In the genomic region with DNA sequence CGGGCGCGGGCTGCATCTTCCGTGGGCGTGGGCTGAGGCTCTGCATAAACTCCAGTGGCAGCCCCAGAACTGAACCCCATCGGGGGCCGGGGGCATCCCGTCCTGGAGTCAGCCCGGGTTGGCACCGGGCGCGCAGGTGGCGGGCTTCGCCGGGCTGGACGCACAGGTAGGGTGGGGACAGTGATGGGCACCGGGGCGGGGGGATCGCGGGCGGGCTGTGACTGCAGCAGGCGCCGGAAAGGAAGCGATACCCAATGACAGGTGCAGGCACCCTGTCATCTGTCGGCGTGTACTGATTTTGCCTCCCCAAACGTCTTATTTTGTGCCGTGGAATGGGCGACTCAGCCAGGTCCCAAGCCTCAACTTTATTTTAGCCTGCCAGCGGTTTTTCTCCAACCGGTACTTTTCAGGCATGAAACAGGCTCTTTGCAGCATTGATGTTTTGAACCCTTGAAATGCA, we compare ENCODE assay signal across 9 mouse cellular contexts. TPM values are rescaled to one million over a fixed set of nuclear protein-coding genes. Genes with fewer than 3 reads are reported as not detected.
A peak's percentile ranks its signal among the peaks of the same experiment; 100 is the strongest.
DNase-seq lines count a peak whose midpoint lies in the region; ATAC-seq and TF ChIP-seq lines count a peak whose summit lies in the region.
"Had no signal": no experiment of that assay in that cellular context is flagged by ENCODE, and none has a peak within 500 bp of the region (broad histone marks: within the 10 kb centered on the region; RNA-seq: fewer than 3 reads in every experiment).

No protein-coding gene starts in this region.

- no peaks in the 10 kb centered on the region for H3K9me3 ChIP-seq in forebrain, embryonic 12.5 days
- no peaks in the 10 kb centered on the region for H3K9me3 ChIP-seq in liver, embryonic 13.5 days (replicated peaks)

- H3K36me3 ChIP-seq in C2C12 (ENCODE audit: control insufficient read depth, insufficient read depth): peaks cover 23% of the 10 kb centered on the region
- peaks cover 8% of the 10 kb centered on the region for H3K36me3 ChIP-seq in forebrain, embryonic 12.5 days (replicated peaks)
- peaks cover 18% of the 10 kb centered on the region; the same call in 1 of the 2 replicates for H3K36me3 ChIP-seq in liver, embryonic 13.5 days

- 1% methylated on average over 30 of the region's 31 CpGs for WGBS in forebrain, embryonic 12.5 days
- 2% methylated on average over 31 of the region's 31 CpGs for WGBS in liver, embryonic 13.5 days (ENCODE audit: insufficient replicate concordance)

- peaks cover 13% of the 10 kb centered on the region for H3K4me1 ChIP-seq in forebrain, embryonic 12.5 days
- H3K4me1 ChIP-seq in liver, embryonic 13.5 days (replicated peaks): peaks cover 72% of the 10 kb centered on the region

- no peak for DNase-seq in gastrocnemius, adult 2 months
- no peak for DNase-seq in gastrocnemius, postnatal 25 days
- DNase-seq in liver, embryonic 13.5 days: no peak
- DNase-seq in urinary bladder, postnatal 4 days (ENCODE audit: low spot score in 2 of 2): no peak
- no peak for DNase-seq in spleen, postnatal 14 days (ENCODE audit: low spot score in 2 of 2)
- no peak for DNase-seq in left cerebral cortex, postnatal 4 days

- H3K4me2 ChIP-seq in forebrain, embryonic 12.5 days: peak overlapping the region; percentile 82
- peak overlapping the region; percentile 96 for H3K4me2 ChIP-seq in liver, embryonic 13.5 days

- peak overlapping the region; percentile 87 for H3K9ac ChIP-seq in forebrain, embryonic 12.5 days
- peak overlapping the region; percentile 94 for H3K9ac ChIP-seq in liver, embryonic 13.5 days

- ATAC-seq in forebrain, embryonic 12.5 days (ENCODE audit: low FRiP score): no peak; the same call in 1 of the 2 replicates
- peak; percentile 37 for ATAC-seq in liver, embryonic 13.5 days (ENCODE audit: low read depth)

- intact Hi-C loops in gastrocnemius, adult 2 months (cut with DNase I): no loop called here
- intact Hi-C loops in left cerebral cortex, postnatal 4 days (cut with DNase I): no loop called here

- peaks cover 31% of the 10 kb centered on the region for H3K79me3 ChIP-seq in C2C12 (ENCODE audit: low read depth)

- TF ChIP-seq CTCF in gastrocnemius, adult 2 months (IDR thresholded peaks at IDR 0.05): no peak
- TF ChIP-seq CTCF in C2C12 (IDR thresholded peaks at IDR 0.05; ENCODE audit: control insufficient read depth, insufficient read depth, insufficient read length): no peak

- H3K27me3 ChIP-seq in C2C12 (ENCODE audit: control insufficient read depth, insufficient read depth, insufficient read length): no peaks in the 10 kb centered on the region
- H3K27me3 ChIP-seq in forebrain, embryonic 12.5 days: no peaks in the 10 kb centered on the region
- H3K27me3 ChIP-seq in liver, embryonic 13.5 days: no peaks in the 10 kb centered on the region

- H3ac ChIP-seq in C2C12 (ENCODE audit: control insufficient read depth, insufficient read length, low read depth): peak overlapping the region; percentile 84

- peak overlapping the region; percentile 97 for H3K27ac ChIP-seq in gastrocnemius, adult 2 months
- H3K27ac ChIP-seq in forebrain, embryonic 12.5 days: peak overlapping the region; percentile 98
- H3K27ac ChIP-seq in liver, embryonic 13.5 days: peak overlapping the region; percentile 96

- peak overlapping the region; percentile 90 for H3K4me3 ChIP-seq in gastrocnemius, adult 2 months
- H3K4me3 ChIP-seq in C2C12 (ENCODE audit: insufficient read depth, poor library complexity, severe bottlenecking): peak overlapping the region; percentile 71
- H3K4me3 ChIP-seq in forebrain, embryonic 12.5 days (replicated peaks): peak overlapping the region; percentile 69
- peak overlapping the region; percentile 97 for H3K4me3 ChIP-seq in liver, embryonic 13.5 days (replicated peaks)

- peaks cover 62% of the 10 kb centered on the region for H3K79me2 ChIP-seq in C2C12 (ENCODE audit: control insufficient read depth, insufficient read depth)

TF ChIP-seq in C2C12, 6 proteins besides CTCF, POLR2A, EP300 and RAD21:
- TF ChIP-seq CEBPB (IDR thresholded peaks at IDR 0.05; ENCODE audit: low read depth) (no peak), MYOD1 (IDR thresholded peaks at IDR 0.05; ENCODE audit: control insufficient read depth, insufficient read length, low read depth) (peak; percentile 31)

RNA-seq across cellular contexts. Expression of gene Slc35e2, which starts 0.8 kb away (rescaled TPM):
- total RNA-seq in gastrocnemius, adult 2 months (2021): 1 to 10 TPM; 3.3 to 5.7 TPM
- 1 to 10 TPM; 3.7 TPM for total RNA-seq in gastrocnemius, postnatal 25 days (2021)
- polyA plus RNA-seq in C2C12 (2012; fragmentation: generic; extraction: Trizol): 6.3 TPM
- 12.9 and 14.1 TPM in 2 replicates for polyA plus RNA-seq in forebrain, embryonic 12.5 days (2016; fragmentation: Nextera tagmentation; extraction: Ambion mirVana)
- 4.4 and 5.9 TPM in 2 replicates for polyA plus RNA-seq in liver, embryonic 13.5 days (2015; fragmentation: Nextera tagmentation; extraction: Ambion mirVana)
- total RNA-seq in left cerebral cortex, postnatal 4 days (2021): 10 to 100 TPM; 39.1 to 40.6 TPM

RNA-seq across cellular contexts. Expression of gene Cdk11b, which starts 22.6 kb away (rescaled TPM):
- 10 to 100 TPM; 28.4 to 32.0 TPM for total RNA-seq in gastrocnemius, adult 2 months (2021)
- total RNA-seq in gastrocnemius, postnatal 25 days (2021): 10 to 100 TPM; 25.9 to 26.1 TPM
- 40.4 TPM for polyA plus RNA-seq in C2C12 (2012; fragmentation: generic; extraction: Trizol)
- 91.6 and 97.7 TPM in 2 replicates for polyA plus RNA-seq in forebrain, embryonic 12.5 days (2016; fragmentation: Nextera tagmentation; extraction: Ambion mirVana)
- polyA plus RNA-seq in liver, embryonic 13.5 days (2015; fragmentation: Nextera tagmentation; extraction: Ambion mirVana): 30.6 and 36.2 TPM in 2 replicates
- total RNA-seq in left cerebral cortex, postnatal 4 days (2021): 10 to 100 TPM; 55.5 to 60.6 TPM

RNA-seq across cellular contexts. Expression of gene Nadk, which starts 39.8 kb away (rescaled TPM):
- total RNA-seq in gastrocnemius, adult 2 months (2021): 10 to 100 TPM; 16.4 to 21.5 TPM
- 10 to 100 TPM; 17.3 to 19.2 TPM for total RNA-seq in gastrocnemius, postnatal 25 days (2021)
- 209 TPM for polyA plus RNA-seq in C2C12 (2012; fragmentation: generic; extraction: Trizol)
- polyA plus RNA-seq in forebrain, embryonic 12.5 days (2016; fragmentation: Nextera tagmentation; extraction: Ambion mirVana): 93.5 and 101 TPM in 2 replicates
- polyA plus RNA-seq in liver, embryonic 13.5 days (2015; fragmentation: Nextera tagmentation; extraction: Ambion mirVana): 60.4 and 68.0 TPM in 2 replicates
- total RNA-seq in left cerebral cortex, postnatal 4 days (2021): 10 to 100 TPM; 58.8 to 59.5 TPM

RNA-seq across cellular contexts. Expression of gene Gm10563, which starts 43.2 kb away (rescaled TPM):
- total RNA-seq in gastrocnemius, adult 2 months (2021): not detected
- total RNA-seq in gastrocnemius, postnatal 25 days (2021): not detected
- polyA plus RNA-seq in C2C12 (2012; fragmentation: generic; extraction: Trizol): not detected
- not detected in 2 replicates for polyA plus RNA-seq in forebrain, embryonic 12.5 days (2016; fragmentation: Nextera tagmentation; extraction: Ambion mirVana)
- polyA plus RNA-seq in liver, embryonic 13.5 days (2015; fragmentation: Nextera tagmentation; extraction: Ambion mirVana): not detected in 2 replicates
- total RNA-seq in left cerebral cortex, postnatal 4 days (2021): not detected
- total RNA-seq: gastrocnemius, adult 8-10 months had no signal

RNA-seq across cellular contexts. Expression of gene Mmp23, which starts 51.2 kb away (rescaled TPM):
- total RNA-seq in gastrocnemius, adult 2 months (2021): 1 to 10 TPM in 1 of 2 experiments, under 1 TPM in 1; 0.64 to 3.0 TPM
- 1 to 10 TPM; 3.0 to 5.0 TPM for total RNA-seq in gastrocnemius, postnatal 25 days (2021)
- polyA plus RNA-seq in C2C12 (2012; fragmentation: generic; extraction: Trizol): 4.5 TPM
- polyA plus RNA-seq in forebrain, embryonic 12.5 days (2016; fragmentation: Nextera tagmentation; extraction: Ambion mirVana): 2.2 and 2.4 TPM in 2 replicates
- polyA plus RNA-seq in liver, embryonic 13.5 days (2015; fragmentation: Nextera tagmentation; extraction: Ambion mirVana): 4.9 and 6.0 TPM in 2 replicates
- total RNA-seq in left cerebral cortex, postnatal 4 days (2021): 1 to 10 TPM; 3.9 to 4.8 TPM

Comparison
In these comparisons a context has a peak if more than half of its experiments do, and no peak if none do; other contexts are left out.
1. RNA of gene Slc35e2, which starts 0.8 kb away (total RNA-seq): 39.1 to 40.6 TPM in left cerebral cortex, postnatal 4 days; 3.3 to 5.7 TPM in gastrocnemius, adult 2 months and 3.7 TPM in gastrocnemius, postnatal 25 days; every median in the first group is over 4 times any median in the second.
2. Peak in every context shown above with its lines, with median percentiles within 50 percentile points of each other: H3K27ac ChIP-seq and H3K4me3 ChIP-seq.